Mouse (Mus musculus) spleen, adult 2 months (tissue): ENCODE data around the gene Samd4. TPM values are rescaled to one million over a fixed set of nuclear protein-coding genes. Genes with fewer than 3 reads are reported as not detected.

Experiments used
- DNase-seq, 2 experiments: peaks; one replicate each; pipeline versions ENCODE4 v3.0.0 to v3.0.0-alpha.2; 2012 to 2021; ENCODE audit warnings: low spot score in 2 of 2, low read depth in 1 of 2
- H3K27ac ChIP-seq: fragments of 200-500 bp; 2 replicates; pipeline ENCODE4 v1.5.1; 2012; ENCODE audit warnings: low read length, inconsistent platforms; ENCODE audit not compliant: insufficient read depth
- H3K27me3 ChIP-seq: fragments of 200-500 bp; 2 replicates; pipeline ENCODE4 v1.6.1; 2012; ENCODE audit warnings: mild to moderate bottlenecking, moderate library complexity, low read length, inconsistent platforms; ENCODE audit not compliant: control insufficient read depth, insufficient read depth
- H3K36me3 ChIP-seq: fragments of 200-500 bp; 2 replicates; pipeline ENCODE4 v1.6.1; 2012; ENCODE audit warnings: mild to moderate bottlenecking, low read length, inconsistent platforms; ENCODE audit not compliant: control insufficient read depth, insufficient read depth
- H3K4me1 ChIP-seq: fragments of 200-500 bp; 2 replicates; pipeline ENCODE4 v1.6.1; 2011; ENCODE audit warnings: inconsistent platforms; ENCODE audit not compliant: control insufficient read depth, insufficient read depth, insufficient read length
- H3K4me3 ChIP-seq: fragments of 200-500 bp; 2 replicates; pipeline ENCODE4 v1.5.1; 2011; ENCODE audit warnings: mild to moderate bottlenecking, inconsistent platforms; ENCODE audit not compliant: insufficient read depth, insufficient read length; ENCODE audit errors: extremely low read depth
- CTCF ChIP-seq: fragments of 200-500 bp; IDR thresholded peaks from 2 replicates; pipeline ENCODE4 v1.5.1; 2011; ENCODE audit warnings: mild to moderate bottlenecking, inconsistent platforms; ENCODE audit not compliant: insufficient read depth, insufficient read length, insufficient replicate concordance; ENCODE audit errors: extremely low read depth
- POLR2A ChIP-seq: fragments of 200-500 bp; IDR thresholded peaks from 2 replicates; pipeline ENCODE4 v1.6.1; 2011; ENCODE audit warnings: low read depth, low read length, inconsistent platforms
- WGBS: fragments of 180-500 bp; shearing (Covaris S2); methylation state at CpG from one replicate; pipeline ENCODE4 v1.1.7; 2018; 5-methylcytosine and 5-hydroxymethylcytosine counted together
- polyA plus RNA-seq: library from polyadenylated mRNA; depleted of rRNA; stranded (reverse); fragments of >200 nt; gene quantifications from 2 replicates; pipeline ENCODE4 v1.2.3, GENCODE M21; 2012

Gene Samd4
- polyA plus RNA-seq, 1 experiment: 3.7 TPM

- H3K4me3 ChIP-seq: no peak overlapping the region
- peaks cover 2% of the 10 kb centered on the region; the same call in 1 of the 2 replicates for H3K4me1 ChIP-seq
- 91% methylated on average over 5 of the region's 5 CpGs for WGBS
- no peak for TF ChIP-seq CTCF
- no peak for TF ChIP-seq POLR2A
- H3K27ac ChIP-seq: no peak overlapping the region
- H3K36me3 ChIP-seq: no peaks in the 10 kb centered on the region
- no peaks in the 10 kb centered on the region for H3K27me3 ChIP-seq
- no peak for DNase-seq
Observed at GRCm38 (mm10) chr14:46920496-46920895, 37.8 kb downstream of the Samd4 start.

- Histone ChIP-seq H3K4me3 (no peak overlapping the region), H3K4me1 (peaks cover 2% of the 10 kb centered on the region; the same call in 1 of the 2 replicates), H3K36me3 (no peaks in the 10 kb centered on the region), H3K27ac (no peak overlapping the region), H3K27me3 (no peaks in the 10 kb centered on the region)
- WGBS: 88% methylated on average over 9 of the region's 9 CpGs
- no peak for DNase-seq
- TF ChIP-seq CTCF (no peak), POLR2A (no peak)
Observed at GRCm38 (mm10) chr14:46921178-46921975, 38.7 kb downstream of the Samd4 start.

- DNase-seq: no peak
- Histone ChIP-seq H3K27me3 (no peaks in the 10 kb centered on the region), H3K27ac (no peak overlapping the region), H3K36me3 (no peaks in the 10 kb centered on the region), H3K4me3 (no peak overlapping the region), H3K4me1 (peaks cover 2% of the 10 kb centered on the region; the same call in 1 of the 2 replicates)
- WGBS: 61% methylated on average over 10 of the region's 10 CpGs
- TF ChIP-seq CTCF (no peak), POLR2A (no peak)
Observed at GRCm38 (mm10) chr14:46923931-46924330, 41.3 kb downstream of the Samd4 start.

GRCm38 (mm10) chr14:46924422-46924821, 41.8 kb downstream of the Samd4 start:
- H3K27me3 ChIP-seq: no peaks in the 10 kb centered on the region
- H3K36me3 ChIP-seq: no peaks in the 10 kb centered on the region
- no peak for DNase-seq
- 28% methylated on average over 5 of the region's 5 CpGs for WGBS
- H3K27ac ChIP-seq: no peak overlapping the region
- peaks cover 2% of the 10 kb centered on the region; the same call in 1 of the 2 replicates for H3K4me1 ChIP-seq
- no peak overlapping the region for H3K4me3 ChIP-seq
- TF ChIP-seq POLR2A (no peak), CTCF (no peak)

GRCm38 (mm10) chr14:46928556-46928955, 45.9 kb downstream of the Samd4 start:
- DNase-seq: no peak
- no peak overlapping the region for H3K27ac ChIP-seq
- 87% methylated on average over 6 of the region's 6 CpGs for WGBS
- peaks cover 2% of the 10 kb centered on the region; the same call in 1 of the 2 replicates for H3K4me1 ChIP-seq
- no peaks in the 10 kb centered on the region for H3K36me3 ChIP-seq
- TF ChIP-seq CTCF: no peak
- no peak for TF ChIP-seq POLR2A
- H3K27me3 ChIP-seq: no peaks in the 10 kb centered on the region
- no peak overlapping the region for H3K4me3 ChIP-seq

GRCm38 (mm10) chr14:46932121-46932520, 49.5 kb downstream of the Samd4 start:
- H3K4me3 ChIP-seq: no peak overlapping the region
- 93% methylated on average over 13 of the region's 13 CpGs for WGBS
- no peak for DNase-seq
- TF ChIP-seq POLR2A (no peak), CTCF (no peak)
- no peaks in the 10 kb centered on the region for H3K27me3 ChIP-seq
- no peaks in the 10 kb centered on the region for H3K36me3 ChIP-seq
- H3K4me1 ChIP-seq: no peaks in the 10 kb centered on the region
- H3K27ac ChIP-seq: no peak overlapping the region

- Histone ChIP-seq H3K27ac (no peak overlapping the region), H3K27me3 (no peaks in the 10 kb centered on the region), H3K4me3 (no peak overlapping the region), H3K4me1 (no peaks in the 10 kb centered on the region), H3K36me3 (no peaks in the 10 kb centered on the region)
- 48% methylated on average over 6 of the region's 6 CpGs for WGBS
- DNase-seq: no peak
- no peak for TF ChIP-seq CTCF
- no peak for TF ChIP-seq POLR2A
Observed at GRCm38 (mm10) chr14:46932708-46933107, 50.1 kb downstream of the Samd4 start.
